Mouse (Mus musculus): ENCODE data around the gene Qsox1. TPM values are rescaled to one million over a fixed set of nuclear protein-coding genes. Genes with fewer than 3 reads are reported as not detected.
A peak's percentile ranks its signal among the peaks of the same experiment; 100 is the strongest.

The Qsox1 gene
- polyA plus RNA-seq, 1 experiment from 2014 or later, result 22.6 TPM

GRCm38 (mm10) chr1:155757621-155758020 lies 55.1 kb downstream of the Qsox1 start:
- Histone ChIP-seq H3K27ac (no peak overlapping the region), H3K4me2 (no peak overlapping the region), H3K36me3 (replicated peaks) (no peaks in the 10 kb centered on the region), H3K4me3 (no peak overlapping the region), H3K4me1 (no peaks in the 10 kb centered on the region), H3K27me3 (replicated peaks) (peaks cover 51% of the 10 kb centered on the region), H3K9me3 (no peaks in the 10 kb centered on the region), H3K9ac (no peak overlapping the region)
- WGBS, result 60% methylated on average over 7 of the region's 7 CpGs
- ATAC-seq (replicated peaks), result no peak

- no peak overlapping the region for H3K4me2 ChIP-seq
- H3K9ac ChIP-seq, result no peak overlapping the region
- H3K9me3 ChIP-seq, result no peaks in the 10 kb centered on the region
- WGBS, result 77% methylated on average over 9 of the region's 9 CpGs
- no peaks in the 10 kb centered on the region for H3K4me1 ChIP-seq
- no peak for ATAC-seq (replicated peaks)
- H3K27ac ChIP-seq, result no peak overlapping the region
- no peak overlapping the region for H3K4me3 ChIP-seq
- no peaks in the 10 kb centered on the region for H3K36me3 ChIP-seq (replicated peaks)
- H3K27me3 ChIP-seq (replicated peaks), result peaks cover 63% of the 10 kb centered on the region
Measured at GRCm38 (mm10) chr1:155753411-155753810, 59.3 kb downstream of the Qsox1 start.

- Histone ChIP-seq H3K36me3 (replicated peaks) (no peaks in the 10 kb centered on the region), H3K9ac (no peak within 1 kb of the TSS), H3K4me1 (no peaks in the 10 kb centered on the region), H3K27me3 (replicated peaks) (peaks cover 74% of the 10 kb centered on the region), H3K4me2 (no peak within 1 kb of the TSS), H3K9me3 (no peaks in the 10 kb centered on the region), H3K4me3 (no peak within 1 kb of the TSS), H3K27ac (no peak within 1 kb of the TSS)
- no peak for ATAC-seq (replicated peaks)
- 64% methylated on average over 6 of the region's 6 CpGs for WGBS
Measured at GRCm38 (mm10) chr1:155751484-155752255, 61.0 kb downstream of the Qsox1 start, which contains the start of gene Lhx4. TSS of gene Lhx4 (minus strand) at chr1:155751684.

- Histone ChIP-seq H3K4me2 (no peak overlapping the region), H3K4me1 (no peaks in the 10 kb centered on the region), H3K36me3 (replicated peaks) (no peaks in the 10 kb centered on the region), H3K27ac (no peak overlapping the region), H3K9me3 (no peaks in the 10 kb centered on the region), H3K27me3 (replicated peaks) (peaks cover 84% of the 10 kb centered on the region), H3K4me3 (no peak overlapping the region), H3K9ac (no peak overlapping the region)
- no peak for ATAC-seq (replicated peaks)
- 8% methylated on average over 11 of the region's 11 CpGs for WGBS
Measured at GRCm38 (mm10) chr1:155750517-155751178, 62.0 kb downstream of the Qsox1 start.

- ATAC-seq (replicated peaks), result no peak
- Histone ChIP-seq H3K4me1 (peaks cover 3% of the 10 kb centered on the region), H3K27me3 (replicated peaks) (peaks cover 87% of the 10 kb centered on the region), H3K4me3 (no peak overlapping the region), H3K27ac (no peak overlapping the region), H3K36me3 (replicated peaks) (no peaks in the 10 kb centered on the region), H3K4me2 (no peak overlapping the region), H3K9ac (no peak overlapping the region), H3K9me3 (no peaks in the 10 kb centered on the region)
- WGBS, result 77% methylated on average over 5 of the region's 5 CpGs
Measured at GRCm38 (mm10) chr1:155747911-155748310, 64.8 kb downstream of the Qsox1 start.

- H3K36me3 ChIP-seq (replicated peaks), result no peaks in the 10 kb centered on the region
- peaks cover 87% of the 10 kb centered on the region for H3K27me3 ChIP-seq (replicated peaks)
- no peak overlapping the region for H3K27ac ChIP-seq
- ATAC-seq (replicated peaks), result no peak
- peaks cover 12% of the 10 kb centered on the region for H3K4me1 ChIP-seq
- H3K4me2 ChIP-seq, result no peak overlapping the region
- no peak overlapping the region for H3K9ac ChIP-seq
- WGBS, result 13% methylated on average over 8 of the region's 8 CpGs
- no peak overlapping the region for H3K4me3 ChIP-seq
- H3K9me3 ChIP-seq, result no peaks in the 10 kb centered on the region
Measured at GRCm38 (mm10) chr1:155747011-155747410, 65.7 kb downstream of the Qsox1 start.

GRCm38 (mm10) chr1:155742411-155743363 lies 70.0 kb downstream of the Qsox1 start:
- Histone ChIP-seq H3K4me2 (peak overlapping the region; percentile 52), H3K9ac (no peak overlapping the region), H3K9me3 (no peaks in the 10 kb centered on the region), H3K27me3 (replicated peaks) (peaks cover 74% of the 10 kb centered on the region), H3K36me3 (replicated peaks) (no peaks in the 10 kb centered on the region), H3K4me3 (peak overlapping the region; percentile 29), H3K27ac (no peak overlapping the region), H3K4me1 (peaks cover 30% of the 10 kb centered on the region)
- under 1% methylated on average over 79 of the region's 81 CpGs for WGBS
- ATAC-seq (replicated peaks), result peak; percentile 62

GRCm38 (mm10) chr1:155741988-155742387 lies 70.7 kb downstream of the Qsox1 start:
- no peaks in the 10 kb centered on the region for H3K9me3 ChIP-seq
- H3K36me3 ChIP-seq (replicated peaks), result no peaks in the 10 kb centered on the region
- H3K27ac ChIP-seq, result no peak overlapping the region
- H3K4me3 ChIP-seq, result peak overlapping the region; percentile 29
- H3K27me3 ChIP-seq (replicated peaks), result peaks cover 74% of the 10 kb centered on the region
- H3K4me1 ChIP-seq, result peaks cover 30% of the 10 kb centered on the region
- ATAC-seq (replicated peaks), result peak; percentile 46
- 0% methylated on average over 26 of the region's 26 CpGs for whole genome bisulfite sequencing
- H3K9ac ChIP-seq, result no peak overlapping the region
- peak overlapping the region; percentile 52 for H3K4me2 ChIP-seq

- Histone ChIP-seq H3K4me3 (peak overlapping the region; percentile 29), H3K27ac (no peak overlapping the region), H3K36me3 (replicated peaks) (no peaks in the 10 kb centered on the region), H3K27me3 (replicated peaks) (peaks cover 72% of the 10 kb centered on the region), H3K4me1 (peaks cover 30% of the 10 kb centered on the region), H3K4me2 (peak overlapping the region; percentile 52), H3K9ac (no peak overlapping the region), H3K9me3 (no peaks in the 10 kb centered on the region)
- 0% methylated on average over 34 of the region's 34 CpGs for WGBS
- peak; percentile 16; the same call in 1 of the 2 replicates for ATAC-seq (replicated peaks)
Measured at GRCm38 (mm10) chr1:155741378-155741945, 71.2 kb downstream of the Qsox1 start.

- Histone ChIP-seq H3K4me1 (peaks cover 32% of the 10 kb centered on the region), H3K27me3 (replicated peaks) (peaks cover 69% of the 10 kb centered on the region), H3K9ac (no peak overlapping the region), H3K4me2 (peak overlapping the region; percentile 52), H3K9me3 (no peaks in the 10 kb centered on the region), H3K4me3 (0 out of 2 replicates have a peak overlapping the region, but pooled peaks have one; percentile 29), H3K36me3 (replicated peaks) (no peaks in the 10 kb centered on the region), H3K27ac (no peak overlapping the region)
- WGBS, result under 1% methylated on average over 44 of the region's 44 CpGs
- no peak for ATAC-seq (replicated peaks)
Measured at GRCm38 (mm10) chr1:155740622-155741377, 71.9 kb downstream of the Qsox1 start.

- Histone ChIP-seq H3K9me3 (no peaks in the 10 kb centered on the region), H3K27me3 (replicated peaks) (peaks cover 78% of the 10 kb centered on the region), H3K9ac (no peak overlapping the region), H3K27ac (no peak overlapping the region), H3K36me3 (replicated peaks) (no peaks in the 10 kb centered on the region), H3K4me2 (no peak overlapping the region), H3K4me3 (no peak overlapping the region), H3K4me1 (peaks cover 29% of the 10 kb centered on the region)
- WGBS, result 1% methylated on average over 25 of the region's 25 CpGs
- no peak for ATAC-seq (replicated peaks)
Measured at GRCm38 (mm10) chr1:155737809-155738383, 74.8 kb downstream of the Qsox1 start.

Measured in midbrain, embryonic 15.5 days (tissue).